Mouse (Mus musculus) kidney, adult 2 months (tissue): ENCODE results near the gene Lbx1.

ENCODE experiments used
- CTCF ChIP-seq: fragments of 200-500 bp; conservative IDR thresholded peaks from 2 replicates; pipeline ENCODE4 v1.5.1; 2011; ENCODE audit warnings: low read depth, mild to moderate bottlenecking, control low read depth, low read length, moderate library complexity, mixed read lengths; ENCODE audit not compliant: insufficient read depth, insufficient read length
- POLR2A ChIP-seq: fragments of 200-500 bp; IDR thresholded peaks from one replicate; pipeline ENCODE4 v1.6.1; 2011; ENCODE audit warnings: low read depth, low read length, control low read depth

DNA sequence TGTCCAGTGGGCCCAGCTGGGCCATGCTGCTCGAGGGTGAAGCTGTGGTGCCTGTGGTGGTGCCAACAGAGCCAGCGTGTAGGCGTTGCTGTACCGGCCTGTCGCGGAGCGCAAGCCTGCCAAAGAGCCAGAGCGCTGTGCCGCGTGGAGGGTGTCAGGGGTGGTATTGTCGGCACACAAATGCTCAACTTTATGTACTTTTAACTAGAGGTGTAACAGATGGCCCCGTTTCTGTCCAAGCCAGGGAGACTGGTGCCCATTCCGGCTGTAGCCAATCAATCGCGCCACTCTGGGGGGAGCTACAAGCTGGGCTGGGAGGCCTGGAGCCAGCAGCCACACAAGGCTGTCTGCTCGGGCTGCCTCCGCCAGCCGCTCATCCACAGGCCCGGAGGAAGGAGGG is 13.1 kb upstream of the Lbx1 start:
- TF ChIP-seq CTCF (no peak), POLR2A (no peak)
